Comparison of ENCODE assay signal across 26 mouse cellular contexts in the genomic region with DNA sequence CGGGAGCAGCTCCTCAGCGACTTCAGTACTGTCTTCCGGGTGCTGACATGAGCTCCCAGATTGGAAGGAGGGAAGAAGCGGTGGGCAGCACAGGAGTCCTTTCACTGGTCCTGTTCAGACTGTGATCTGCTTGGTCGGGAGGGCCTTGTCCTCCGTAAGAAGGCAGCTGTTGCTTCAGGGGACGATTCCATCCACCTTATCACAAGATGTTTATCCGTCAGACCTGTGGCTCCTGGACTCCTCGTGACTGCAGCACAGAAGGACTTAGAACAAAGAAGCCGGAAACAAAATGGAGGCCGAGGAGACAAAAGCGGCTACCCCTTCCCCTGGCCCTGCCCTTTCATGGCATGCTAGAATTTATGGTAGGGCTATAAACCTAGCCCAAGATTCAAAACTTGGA. TPM values are rescaled to one million over a fixed set of nuclear protein-coding genes. Genes with fewer than 3 reads are reported as not detected.
DNase-seq lines count a peak whose midpoint lies in the region; ATAC-seq and TF ChIP-seq lines count a peak whose summit lies in the region.
"Had no signal": no experiment of that assay in that cellular context is flagged by ENCODE, and none has a peak within 500 bp of the region (broad histone marks: within the 10 kb centered on the region; RNA-seq: fewer than 3 reads in every experiment).

No protein-coding gene starts in this region.

- DNase-seq in WW6 (ENCODE audit: low read depth, low spot score), result peak; percentile 54
- DNase-seq in midbrain, embryonic 10.5 days (ENCODE audit: low spot score), result no peak
- no peak for DNase-seq in kidney, adult 8-10 months
- no peak for DNase-seq in left cerebral cortex, adult 9 months (ENCODE audit: low spot score in 2 of 2)
- no peak for DNase-seq in gastrocnemius, postnatal 36 days
- DNase-seq: adrenal gland, adult 2 months; cerebellum, adult 11 months; cerebellum, adult 8-10 months; cerebellum, postnatal 14 days; embryo, embryonic 11 days; gastrocnemius, adult 2 months; gastrocnemius, postnatal 25 days; heart, adult 18-20 months; heart, postnatal 14 days had no signal

- WGBS in intestine, embryonic 16.5 days, result 58% methylated on average over 12 of the region's 12 CpGs
- 83% methylated on average over 12 of the region's 12 CpGs for WGBS in midbrain, embryonic 10.5 days

- TF ChIP-seq CTCF in E14TG2a.4 (conservative IDR thresholded peaks at IDR 0.05; ENCODE audit: low read length), result no peak
- no peak for TF ChIP-seq CTCF in ES-Bruce4 (IDR thresholded peaks at IDR 0.05; ENCODE audit: low read depth, low read length)

- peak; percentile 92 for ATAC-seq in intestine, embryonic 16.5 days
- ATAC-seq: forebrain, embryonic 14.5 days; hindbrain, postnatal 0 days had no signal

- H3K4me1 ChIP-seq in E14TG2a.4 (replicated peaks; ENCODE audit: low read depth, low read length), result peaks cover 50% of the 10 kb centered on the region
- H3K4me1 ChIP-seq in ES-Bruce4 (ENCODE audit: control insufficient read depth, insufficient read depth, low read length), result peaks cover 2% of the 10 kb centered on the region
- 0 out of 2 replicates have a peak, but pooled peaks cover 3% of the 10 kb centered on the region for H3K4me1 ChIP-seq in intestine, embryonic 16.5 days (ENCODE audit: control insufficient read depth, insufficient read depth, low read length)
- peaks cover 4% of the 10 kb centered on the region; the same call in 1 of the 2 replicates for H3K4me1 ChIP-seq in midbrain, embryonic 10.5 days
- H3K4me1 ChIP-seq: embryonic facial prominence, embryonic 15.5 days; hindbrain, embryonic 13.5 days had no signal

- intact Hi-C loops in gastrocnemius, postnatal 36 days (cut with DNase I), result no loop called here

- TF ChIP-seq EP300 in ES-Bruce4 (IDR thresholded peaks at IDR 0.05; ENCODE audit: insufficient read depth, low read depth, low read length), result peak; percentile 98

- H3K4me2 ChIP-seq in intestine, embryonic 16.5 days (ENCODE audit: low read depth, low read length), result peak overlapping the region; percentile 43
- H3K4me2 ChIP-seq: embryonic facial prominence, embryonic 15.5 days; heart, embryonic 11.5 days; heart, embryonic 15.5 days; hindbrain, embryonic 13.5 days had no signal

- H3K9me3 ChIP-seq in E14TG2a.4 (ENCODE audit: low read length), result no peaks in the 10 kb centered on the region
- no peaks in the 10 kb centered on the region for H3K9me3 ChIP-seq in ES-Bruce4 (replicated peaks; ENCODE audit: control insufficient read depth, insufficient read depth, low read length, poor library complexity, severe bottlenecking)
- H3K9me3 ChIP-seq in intestine, embryonic 16.5 days (ENCODE audit: control insufficient read depth, low read length), result no peaks in the 10 kb centered on the region
- H3K9me3 ChIP-seq in midbrain, embryonic 10.5 days (replicated peaks), result no peaks in the 10 kb centered on the region
- H3K9me3 ChIP-seq: embryonic facial prominence, embryonic 15.5 days; forebrain, embryonic 10.5 days; heart, embryonic 15.5 days; hindbrain, embryonic 13.5 days had no signal

- H3K27ac ChIP-seq in ES-Bruce4 (ENCODE audit: insufficient read depth, low read length), result peak overlapping the region; percentile 98
- peak overlapping the region; percentile 84 for H3K27ac ChIP-seq in intestine, embryonic 16.5 days (ENCODE audit: low read length)
- H3K27ac ChIP-seq in midbrain, embryonic 10.5 days (replicated peaks), result no peak overlapping the region; the same call in 1 of the 2 replicates
- H3K27ac ChIP-seq: embryonic facial prominence, embryonic 15.5 days; forebrain, embryonic 10.5 days; gastrocnemius, adult 2 months; heart, embryonic 15.5 days; hindbrain, embryonic 13.5 days; hindbrain, postnatal 0 days had no signal

- H3K27me3 ChIP-seq in E14TG2a.4 (ENCODE audit: insufficient read depth, low read length), result no peaks in the 10 kb centered on the region
- no peaks in the 10 kb centered on the region for H3K27me3 ChIP-seq in ES-Bruce4 (ENCODE audit: control insufficient read depth, insufficient read depth, low read length, poor library complexity, severe bottlenecking)
- no peaks in the 10 kb centered on the region for H3K27me3 ChIP-seq in intestine, embryonic 16.5 days (replicated peaks; ENCODE audit: control insufficient read depth, insufficient read depth, low read length)
- no peaks in the 10 kb centered on the region for H3K27me3 ChIP-seq in midbrain, embryonic 10.5 days (ENCODE audit: low read depth, poor library complexity, severe bottlenecking)
- H3K27me3 ChIP-seq: embryonic facial prominence, embryonic 15.5 days; heart, embryonic 15.5 days; hindbrain, embryonic 13.5 days had no signal

- peak overlapping the region; percentile 99 for H3K9ac ChIP-seq in ES-Bruce4 (ENCODE audit: low read depth, poor library complexity, severe bottlenecking)
- peak overlapping the region; percentile 32; the same call in 1 of the 2 replicates for H3K9ac ChIP-seq in intestine, embryonic 16.5 days (ENCODE audit: low read depth, low read length)
- H3K9ac ChIP-seq: embryonic facial prominence, embryonic 15.5 days; heart, embryonic 15.5 days; hindbrain, embryonic 13.5 days had no signal

- H3K36me3 ChIP-seq in E14TG2a.4 (ENCODE audit: insufficient read depth, low read length) (peaks cover 18% of the 10 kb centered on the region), ES-Bruce4 (ENCODE audit: control insufficient read depth, insufficient read depth, low read length, poor library complexity, severe bottlenecking) (peaks cover 7% of the 10 kb centered on the region)
- no peaks in the 10 kb centered on the region for H3K36me3 ChIP-seq in intestine, embryonic 16.5 days (ENCODE audit: control insufficient read depth, insufficient read depth, low read length)
- H3K36me3 ChIP-seq in midbrain, embryonic 10.5 days, result no peaks in the 10 kb centered on the region
- H3K36me3 ChIP-seq: embryonic facial prominence, embryonic 15.5 days; forebrain, embryonic 10.5 days; heart, embryonic 15.5 days; hindbrain, embryonic 13.5 days had no signal

- TF ChIP-seq POLR2A in ES-Bruce4 (IDR thresholded peaks at IDR 0.05; ENCODE audit: insufficient read depth, low read length), result peak; percentile 91

- H3K4me3 ChIP-seq in E14TG2a.4 (replicated peaks; ENCODE audit: low read length) (peak overlapping the region; percentile 80), ES-Bruce4 (ENCODE audit: low read depth, low read length) (peak overlapping the region; percentile 88)
- H3K4me3 ChIP-seq in intestine, embryonic 16.5 days (ENCODE audit: low read length), result peak overlapping the region; percentile 35
- no peak overlapping the region for H3K4me3 ChIP-seq in midbrain, embryonic 10.5 days
- H3K4me3 ChIP-seq: embryonic facial prominence, embryonic 15.5 days; erythroblast, embryonic 14.5 days; forebrain, embryonic 10.5 days; gastrocnemius, adult 2 months; heart, embryonic 15.5 days; hindbrain, embryonic 13.5 days had no signal

RNA-seq across cellular contexts. Expression of gene Gm38394, which starts 9.1 kb away (rescaled TPM):
- 79.1 and 81.1 TPM in 2 replicates for polyA plus RNA-seq in ES-Bruce4 (2011; ENCODE audit: insufficient read depth, insufficient read length, low read depth, missing spikeins)
- polyA plus RNA-seq in intestine, embryonic 16.5 days (2015; fragmentation: Nextera tagmentation; extraction: Ambion mirVana), result 3.2 TPM in 2 replicates
- 3.5 and 3.8 TPM in 2 replicates for polyA plus RNA-seq in midbrain, embryonic 10.5 days (2016; fragmentation: Nextera tagmentation; extraction: Ambion mirVana)
- 10 to 100 TPM; 28.4 to 29.1 TPM for total RNA-seq in gastrocnemius, postnatal 36 days (2021)

RNA-seq across cellular contexts. Expression of gene Zbed6, which starts 9.5 kb away (rescaled TPM):
- 36.9 and 38.4 TPM in 2 replicates for polyA plus RNA-seq in ES-Bruce4 (2011; ENCODE audit: insufficient read depth, insufficient read length, low read depth, missing spikeins)
- not detected in 2 replicates for polyA plus RNA-seq in intestine, embryonic 16.5 days (2015; fragmentation: Nextera tagmentation; extraction: Ambion mirVana)
- not detected in 2 replicates for polyA plus RNA-seq in midbrain, embryonic 10.5 days (2016; fragmentation: Nextera tagmentation; extraction: Ambion mirVana)
- total RNA-seq in gastrocnemius, postnatal 36 days (2021), result 1 to 10 TPM; 5.1 to 8.2 TPM
- polyA plus RNA-seq: adrenal gland, adult 2 months; embryonic facial prominence, embryonic 11.5 days; embryonic facial prominence, embryonic 15.5 days; erythroblast, embryonic 14.5 days; forebrain, embryonic 10.5 days; forebrain, embryonic 14.5 days; heart, embryonic 11.5 days; heart, embryonic 15.5 days; hindbrain, embryonic 13.5 days had no signal

RNA-seq across cellular contexts. Expression of gene Lax1, which starts 19.7 kb away (rescaled TPM):
- 1.4 and 1.5 TPM in 2 replicates for polyA plus RNA-seq in ES-Bruce4 (2011; ENCODE audit: insufficient read depth, insufficient read length, low read depth, missing spikeins)
- polyA plus RNA-seq in intestine, embryonic 16.5 days (2015; fragmentation: Nextera tagmentation; extraction: Ambion mirVana), result 0.44 and 0.66 TPM in 2 replicates
- 0.23 and 0.31 TPM in 2 replicates for polyA plus RNA-seq in midbrain, embryonic 10.5 days (2016; fragmentation: Nextera tagmentation; extraction: Ambion mirVana)
- total RNA-seq in gastrocnemius, postnatal 36 days (2021), result not detected
- total RNA-seq: gastrocnemius, adult 2 months had no signal
- polyA plus RNA-seq: forebrain, embryonic 14.5 days had no signal

Comparison
In these comparisons a context has a peak if more than half of its experiments do, and no peak if none do; other contexts are left out.
1. RNA of gene Gm38394, which starts 9.1 kb away (polyA plus RNA-seq): 79.1 to 81.1 TPM in ES-Bruce4; 3.5 to 3.8 TPM in midbrain, embryonic 10.5 days and 3.2 TPM in intestine, embryonic 16.5 days; every median in the first group is over 10 times any median in the second.
2. RNA of gene Zbed6, which starts 9.5 kb away (polyA plus RNA-seq): 36.9 to 38.4 TPM in ES-Bruce4; not detected in intestine, embryonic 16.5 days and not detected in midbrain, embryonic 10.5 days; every median in the first group is over 10 times any median in the second.